Mouse (Mus musculus) ES-Bruce4 (cell line): ENCODE measurements around the gene Ywhab.

Experiments
- EP300 ChIP-seq: IDR thresholded peaks from 2 replicates; pipeline ENCODE4 v1.6.1; 2011; ENCODE audit warnings: low read depth, low read length; ENCODE audit not compliant: insufficient read depth
- POLR2A ChIP-seq: IDR thresholded peaks from one replicate; pipeline ENCODE4 v1.8.1; 2011; ENCODE audit warnings: low read length; ENCODE audit not compliant: insufficient read depth

- no peak for TF ChIP-seq EP300
- no peak for TF ChIP-seq POLR2A
These were observed 41.8 kb downstream of the Ywhab start for GRCm38 (mm10) chr2:164036520-164037019.
